Mouse (Mus musculus) CH12.LX (cell line): ENCODE measurements around the gene Gse1. TPM values are rescaled to one million over a fixed set of nuclear protein-coding genes. Genes with fewer than 3 reads are reported as not detected.

Source experiments
- DNase-seq: peaks from one replicate; pipeline ENCODE4 v3.0.0-alpha.2; 2013; ENCODE audit errors: extremely low read depth
- H3K27ac ChIP-seq: 2 replicates; pipeline ENCODE4 v1.5.1; 2012; ENCODE audit warnings: low read depth, mild to moderate bottlenecking, control low read depth, moderate library complexity; ENCODE audit not compliant: insufficient read depth
- H3K27me3 ChIP-seq: replicated peaks from 2 replicates; pipeline ENCODE3; 2012; ENCODE audit warnings: inconsistent platforms
- H3K36me3 ChIP-seq, 2 experiments: replicated peaks in 1 of 2; 2 replicates each; pipeline versions ENCODE3 to v1.6.1; 2012; ENCODE audit warnings: inconsistent platforms in 1 of 2, low read length in 1 of 2, mild to moderate bottlenecking in 1 of 2, mixed read lengths in 1 of 2, moderate library complexity in 1 of 2; ENCODE audit not compliant: control insufficient read depth in 1 of 2, insufficient read depth in 1 of 2
- H3K4me1 ChIP-seq, 2 experiments: 2 replicates each; pipeline ENCODE4 v1.6.1; 2012; ENCODE audit warnings: inconsistent platforms in 1 of 2, moderate library complexity in 1 of 2; ENCODE audit not compliant: insufficient read depth in 2 of 2, control insufficient read depth in 1 of 2
- H3K4me2 ChIP-seq: 2 replicates; pipeline ENCODE4 v1.6.1; 2012; ENCODE audit warnings: low read depth, mild to moderate bottlenecking, control low read depth; ENCODE audit not compliant: poor library complexity, insufficient read depth, severe bottlenecking
- H3K4me3 ChIP-seq, 3 experiments: fragments of 150-350 bp in 1 of 3; sonication (generic) in 1 of 3; replicated peaks in 1 of 3; 2 replicates each; pipeline versions ENCODE3 to v1.5.1; 2011 to 2012; ENCODE audit warnings: low read depth in 2 of 3, low read length in 2 of 3, mild to moderate bottlenecking in 2 of 3, moderate library complexity in 2 of 3, control low read depth in 1 of 3, improper control_type of control experiment in 1 of 3, inconsistent platforms in 1 of 3, mixed read lengths in 1 of 3; ENCODE audit not compliant: poor library complexity in 1 of 3
- H3K79me2 ChIP-seq: replicated peaks from 2 replicates; pipeline ENCODE4 v1.6.1; 2012; ENCODE audit warnings: mild to moderate bottlenecking, moderate library complexity; ENCODE audit not compliant: control insufficient read depth, poor library complexity, insufficient read depth, severe bottlenecking; ENCODE audit errors: extremely low read depth
- H3K9ac ChIP-seq: 2 replicates; pipeline ENCODE4 v1.6.1; 2012; ENCODE audit warnings: low read depth, mild to moderate bottlenecking, control low read depth, moderate library complexity; ENCODE audit not compliant: insufficient read depth
- H3K9me3 ChIP-seq: replicated peaks from 2 replicates; pipeline ENCODE3; 2012; ENCODE audit warnings: low read length, inconsistent platforms, mixed read lengths
- CHD2 ChIP-seq: IDR thresholded peaks from 2 replicates; pipeline ENCODE4 v1.6.1; 2011; ENCODE audit warnings: low read length, improper control_type of control experiment
- CTCF ChIP-seq, 2 experiments: IDR thresholded peaks in 1 of 2; conservative IDR thresholded peaks in 1 of 2; 2 replicates each; pipeline ENCODE4 v1.5.1; 2011 to 2012; ENCODE audit warnings: low read depth in 2 of 2, low read length in 2 of 2, improper control_type of control experiment in 1 of 2, inconsistent platforms in 1 of 2, mild to moderate bottlenecking in 1 of 2, moderate library complexity in 1 of 2
- E2F4 ChIP-seq: IDR thresholded peaks from 2 replicates; pipeline ENCODE4 v1.6.1; 2011; ENCODE audit warnings: low read depth, low read length, improper control_type of control experiment; ENCODE audit not compliant: insufficient replicate concordance
- ELF1 ChIP-seq: IDR thresholded peaks from 2 replicates; pipeline ENCODE4 v1.6.1; 2014; ENCODE audit warnings: low read depth, mild to moderate bottlenecking, inconsistent platforms, low read length, improper control_type of control experiment
- ETS1 ChIP-seq: conservative IDR thresholded peaks from 2 replicates; pipeline ENCODE4 v1.6.1; 2012; ENCODE audit warnings: low read depth, mild to moderate bottlenecking, inconsistent platforms, low read length, improper control_type of control experiment, moderate library complexity
- GABPA ChIP-seq: IDR thresholded peaks from 2 replicates; pipeline ENCODE4 v1.6.1; 2012; ENCODE audit warnings: low read depth, low read length, improper control_type of control experiment, inconsistent platforms; ENCODE audit not compliant: insufficient replicate concordance
- IRF4 ChIP-seq: IDR thresholded peaks from 2 replicates; pipeline ENCODE4 v1.6.1; 2014; ENCODE audit warnings: low read depth, mild to moderate bottlenecking, inconsistent platforms, low read length, improper control_type of control experiment
- JUN ChIP-seq: IDR thresholded peaks from 2 replicates; pipeline ENCODE4 v1.6.1; 2011; ENCODE audit warnings: low read depth, mild to moderate bottlenecking, low read length, improper control_type of control experiment, moderate library complexity; ENCODE audit not compliant: insufficient read depth
- JUND ChIP-seq: conservative IDR thresholded peaks from 2 replicates; pipeline ENCODE4 v1.6.1; 2011; ENCODE audit warnings: low read depth, low read length, improper control_type of control experiment
- KAT2A ChIP-seq: IDR thresholded peaks from 2 replicates; pipeline ENCODE4 v1.6.1; 2012; ENCODE audit warnings: low read length, improper control_type of control experiment, inconsistent platforms; ENCODE audit not compliant: insufficient replicate concordance
- MAZ ChIP-seq: IDR thresholded peaks from 2 replicates; pipeline ENCODE4 v1.6.1; 2012; ENCODE audit warnings: low read depth, mild to moderate bottlenecking, inconsistent platforms, low read length, improper control_type of control experiment, moderate library complexity
- MEF2A ChIP-seq: IDR thresholded peaks from 2 replicates; pipeline ENCODE4 v1.6.1; 2014; ENCODE audit warnings: low read depth, mild to moderate bottlenecking, inconsistent platforms, low read length, improper control_type of control experiment, borderline replicate concordance
- NELFE ChIP-seq: IDR thresholded peaks from 2 replicates; pipeline ENCODE4 v1.6.1; 2011; ENCODE audit warnings: low read depth, low read length, improper control_type of control experiment
- POLR2A ChIP-seq: IDR thresholded peaks from 2 replicates; pipeline ENCODE4 v1.6.1; 2011; ENCODE audit warnings: low read depth, mild to moderate bottlenecking, improper control_type of control experiment, low read length
- SIN3A ChIP-seq: IDR thresholded peaks from 2 replicates; pipeline ENCODE4 v1.6.1; 2012; ENCODE audit warnings: low read length, improper control_type of control experiment, inconsistent platforms
- SMC3 ChIP-seq: IDR thresholded peaks from 2 replicates; pipeline ENCODE4 v1.6.1; 2011; ENCODE audit warnings: low read depth, low read length, improper control_type of control experiment
- TBP ChIP-seq: conservative IDR thresholded peaks from 2 replicates; pipeline ENCODE4 v1.6.1; 2011; ENCODE audit warnings: low read depth, low read length, improper control_type of control experiment
- UBTF ChIP-seq: IDR thresholded peaks from 2 replicates; pipeline ENCODE4 v1.6.1; 2012; ENCODE audit warnings: low read depth, mild to moderate bottlenecking, inconsistent platforms, low read length, improper control_type of control experiment, moderate library complexity
- USF1 ChIP-seq: IDR thresholded peaks from 2 replicates; pipeline ENCODE4 v1.6.1; 2014; ENCODE audit warnings: low read depth, mild to moderate bottlenecking, inconsistent platforms, low read length, improper control_type of control experiment
- USF2 ChIP-seq: conservative IDR thresholded peaks from 2 replicates; pipeline ENCODE4 v1.6.1; 2011; ENCODE audit warnings: low read depth, low read length, improper control_type of control experiment
- ZKSCAN1 ChIP-seq: IDR thresholded peaks from 2 replicates; pipeline ENCODE4 v1.6.1; 2012; ENCODE audit warnings: low read depth, inconsistent platforms, low read length, improper control_type of control experiment, borderline replicate concordance
- ZMIZ1 ChIP-seq: IDR thresholded peaks from 2 replicates; pipeline ENCODE4 v1.6.1; 2012; ENCODE audit warnings: low read depth, mild to moderate bottlenecking, inconsistent platforms, low read length, improper control_type of control experiment
- ZNF384 ChIP-seq: IDR thresholded peaks from 2 replicates; pipeline ENCODE4 v1.6.1; 2012; ENCODE audit warnings: low read depth, low read length, improper control_type of control experiment, inconsistent platforms
- dilution Hi-C: fragments of 300-500 bp; cut with MboI; formaldehyde crosslinking; loops from 2 replicates; pipeline ENCODE4 v1.14.3; 2020; ENCODE audit warnings: low sequenced_read_pairs; ENCODE audit not compliant: extremely low pct_unique_long_range_greater_than_20kb, extremely low pct_ligation_motif_present
- in situ Hi-C: fragments of 300-500 bp; cut with MboI; formaldehyde crosslinking; loops from 3 replicates; pipeline ENCODE4 v1.14.3; 2019; ENCODE audit warnings: low sequenced_read_pairs, low pct_ligation_motif_present, low pct_unique_long_range_greater_than_20kb, mixed read lengths
- polyA plus RNA-seq: library from polyadenylated mRNA; unstranded; fragments of >175 nt; gene quantifications from 2 replicates; pipeline ENCODE4 v1.2.1, GENCODE M21; 2012; ENCODE audit warnings: low read depth; ENCODE audit not compliant: insufficient read length
- total RNA-seq, 2 experiments: library from RNA; depleted of rRNA; stranded (reverse); fragments of 300-350 nt in 1 of 2; fragments of >200 nt in 1 of 2; gene quantifications; 2 replicates each; pipeline ENCODE4 v1.2.3; 2012 to 2014

Gene Gse1
- total and polyA plus RNA-seq, 3 experiments, result 1.3 to 9.8 (median 8.5) TPM

DNA sequence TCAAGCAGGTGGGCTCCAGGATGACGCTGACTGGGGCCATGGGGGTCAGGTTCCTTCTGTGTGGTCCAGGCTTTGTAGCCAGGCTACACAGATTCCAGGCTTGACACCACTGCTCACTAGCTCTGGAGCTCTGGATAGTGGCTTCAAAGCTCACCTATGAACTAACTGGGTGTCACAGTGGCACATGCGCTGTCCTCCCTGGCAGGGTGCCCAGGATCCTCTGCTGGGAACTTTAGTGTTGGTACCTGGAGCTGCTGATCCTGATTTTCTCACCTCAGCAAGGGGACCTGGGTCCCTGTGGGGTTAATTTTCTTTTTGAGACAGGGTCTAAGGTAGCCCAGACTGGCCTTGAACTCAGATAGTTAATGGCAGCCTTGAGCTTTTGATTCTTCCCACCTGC lies 173.0 kb downstream of the Gse1 start:
- Histone ChIP-seq H3K4me2 (no peak overlapping the region), H3K27ac (no peak overlapping the region)
- in situ Hi-C loops, result no loop called here
- no peak for TF ChIP-seq POLR2A
- TF ChIP-seq CHD2, result no peak
- no peak for TF ChIP-seq KAT2A
- no peak for TF ChIP-seq UBTF
- TF ChIP-seq JUN, result no peak
- no peak for TF ChIP-seq CTCF (conservative IDR thresholded peaks at IDR 0.05 in 1 of 2, IDR thresholded peaks at IDR 0.05 in 1 of 2; ENCODE audit: low read depth in 2 of 2, low read length in 2 of 2)
- no peak for TF ChIP-seq ZKSCAN1
- no peak for TF ChIP-seq ELF1
- TF ChIP-seq GABPA, result no peak
- TF ChIP-seq USF1, result no peak
- TF ChIP-seq SIN3A, result no peak
- TF ChIP-seq SMC3, result no peak
- no peak for TF ChIP-seq ZNF384
- TF ChIP-seq MAZ, result no peak
- TF ChIP-seq JUND, result no peak
- TF ChIP-seq TBP, result no peak
- no peak for TF ChIP-seq IRF4
- TF ChIP-seq USF2, result no peak
- TF ChIP-seq E2F4, result no peak
- no peak for TF ChIP-seq MEF2A
- TF ChIP-seq, all 38 proteins: peak for 0
- Histone ChIP-seq H3K27me3 (peaks cover 8% of the 10 kb centered on the region), H3K79me2 (no peaks in the 10 kb centered on the region), H3K36me3 (no peaks in the 10 kb centered on the region), H3K9me3 (peaks cover 1% of the 10 kb centered on the region), H3K4me1 (peaks cover 13 to 40% of the 10 kb centered on the region in 2 experiments), H3K9ac (no peak overlapping the region), H3K4me3 (no peak overlapping the region)
- dilution Hi-C loops, result no loop called here
- DNase-seq, result no peak

DNA sequence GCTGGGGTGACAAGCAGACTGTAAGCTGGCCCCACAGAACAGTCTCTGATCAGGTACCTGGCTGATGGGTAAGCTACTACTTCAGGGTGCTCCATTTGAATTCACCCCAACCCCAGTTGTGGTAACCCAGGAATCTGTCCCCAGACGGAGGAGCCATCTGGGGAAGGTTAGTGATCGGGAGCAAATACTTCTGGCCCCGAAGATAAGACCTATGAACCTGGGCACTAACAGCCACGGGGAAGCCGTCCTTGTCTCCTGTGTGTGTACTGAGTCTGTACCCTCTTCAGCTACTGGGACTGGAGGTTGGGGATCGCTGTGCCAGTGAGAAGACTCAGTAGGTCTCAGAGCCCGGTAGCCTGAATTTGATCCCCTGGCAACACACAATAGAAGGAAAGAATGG lies 173.5 kb downstream of the Gse1 start:
- Histone ChIP-seq H3K4me3 (no peak overlapping the region), H3K4me1 (peaks cover 15 to 42% of the 10 kb centered on the region in 2 experiments), H3K9ac (no peak overlapping the region), H3K4me2 (no peak overlapping the region), H3K9me3 (no peaks in the 10 kb centered on the region), H3K27me3 (peaks cover 8% of the 10 kb centered on the region), H3K79me2 (no peaks in the 10 kb centered on the region), H3K27ac (no peak overlapping the region), H3K36me3 (no peaks in the 10 kb centered on the region)
- no peak for DNase-seq
- no peak for TF ChIP-seq ETS1
- TF ChIP-seq E2F4, result no peak
- no peak for TF ChIP-seq ZMIZ1
- TF ChIP-seq NELFE, result no peak
- in situ Hi-C loops, result no loop called here
- dilution Hi-C loops, result no loop called here
